Mouse (Mus musculus) kidney, postnatal 0 days (tissue): ENCODE results near the gene Hsh2d. TPM values are rescaled to one million over a fixed set of nuclear protein-coding genes. Genes with fewer than 3 reads are reported as not detected.

Experiments used
- ATAC-seq: fragments of 200-750 bp; cut with Nextera tagmentation; replicated peaks from 2 replicates; pipeline ENCODE4 v1.8.0; 2017; ENCODE audit warnings: low read depth, moderate number of reproducible peaks, moderate TSS enrichment, moderate library complexity; ENCODE audit not compliant: low FRiP score
- DNase-seq: peaks from one replicate; pipeline ENCODE4 v3.0.0-alpha.2; 2016; ENCODE audit warnings: low spot score
- H3K27ac ChIP-seq: fragments of 300-500 bp; sonication (generic); 2 replicates; pipeline ENCODE4 v1.5.1; 2014; ENCODE audit warnings: mild to moderate bottlenecking
- H3K27me3 ChIP-seq: fragments of 300-500 bp; sonication (generic); 2 replicates; pipeline ENCODE4 v1.6.1; 2014; ENCODE audit warnings: low read length, mixed read lengths; ENCODE audit not compliant: insufficient read depth
- H3K36me3 ChIP-seq: fragments of 300-500 bp; sonication (generic); 2 replicates; pipeline ENCODE4 v1.6.1; 2014; ENCODE audit warnings: low read length, mixed read lengths; ENCODE audit not compliant: insufficient read depth
- H3K4me1 ChIP-seq: fragments of 300-500 bp; sonication (generic); replicated peaks from 2 replicates; pipeline ENCODE4 v1.6.1; 2014; ENCODE audit warnings: antibody characterized with exemption, low read length, mixed read lengths; ENCODE audit not compliant: insufficient read depth
- H3K4me2 ChIP-seq: fragments of 300-500 bp; sonication (generic); 2 replicates; pipeline ENCODE4 v1.6.1; 2014; ENCODE audit warnings: mild to moderate bottlenecking, low read length, moderate library complexity, mixed read lengths
- H3K4me3 ChIP-seq: fragments of 300-500 bp; sonication (generic); replicated peaks from 2 replicates; pipeline ENCODE4 v1.5.1; 2014; ENCODE audit warnings: low read depth, low read length
- H3K9ac ChIP-seq: fragments of 300-500 bp; sonication (generic); 2 replicates; pipeline ENCODE4 v1.6.1; 2014; ENCODE audit warnings: low read depth, low read length
- H3K9me3 ChIP-seq: fragments of 300-500 bp; sonication (generic); replicated peaks from 2 replicates; pipeline ENCODE4 v1.6.1; 2016; ENCODE audit warnings: low read length, inconsistent platforms, mixed read lengths
- CTCF ChIP-seq: IDR thresholded peaks from 2 replicates; pipeline ENCODE4 v1.5.1; 2016; ENCODE audit warnings: antibody characterized with exemption, low read depth, mild to moderate bottlenecking, moderate library complexity
- WGBS: fragments of 180-500 bp; shearing (Covaris S2); extraction: QIAGEN DNeasy Blood & Tissue Kit; methylation state at CpG from one replicate; pipeline ENCODE4 v1.1.7; 2014; 5-methylcytosine and 5-hydroxymethylcytosine counted together
- polyA plus RNA-seq: library from polyadenylated mRNA; unstranded; fragments of >200 nt; fragmentation: Nextera tagmentation; extraction: Ambion mirVana; gene quantifications from 2 replicates; pipeline ENCODE4 v1.2.1, GENCODE M21; 2015

Gene Hsh2d
- 0.24 TPM in 1 of 2 replicates, not detected in the other for polyA plus RNA-seq

- Histone ChIP-seq H3K36me3 (no peaks in the 10 kb centered on the region), H3K27me3 (no peaks in the 10 kb centered on the region), H3K4me2 (no peak within 1 kb of the TSS), H3K27ac (no peak within 1 kb of the TSS), H3K9ac (no peak within 1 kb of the TSS), H3K4me3 (no peak within 1 kb of the TSS), H3K4me1 (no peaks in the 10 kb centered on the region), H3K9me3 (no peaks in the 10 kb centered on the region)
- 0 out of 2 replicates have a peak, but pooled peaks have one; percentile 5 for TF ChIP-seq CTCF
- DNase-seq, result no peak
- 64% methylated on average over 12 of the region's 12 CpGs for WGBS
- ATAC-seq, result 0 out of 2 replicates have a peak, but pooled peaks have one; percentile 43
Observed at GRCm38 (mm10) chr8:72189417-72190214, at the start of gene Hsh2d. Gene Hsh2d, plus strand, starts transcription at chr8:72189638.

- no peak for DNase-seq
- WGBS, result 87% methylated on average over 13 of the region's 13 CpGs
Observed at GRCm38 (mm10) chr8:72143256-72143824, 46.1 kb upstream of the Hsh2d start.

GRCm38 (mm10) chr8:72144345-72144975, 45.0 kb upstream of the Hsh2d start:
- 85% methylated on average over 5 of the region's 5 CpGs for WGBS

More at GRCm38 (mm10) chr8:72143256-72143824, 46.1 kb upstream of the Hsh2d start:
- H3K27ac ChIP-seq, result no peak overlapping the region
- H3K4me3 ChIP-seq, result no peak overlapping the region
- H3K9ac ChIP-seq, result no peak overlapping the region
- H3K4me2 ChIP-seq, result no peak overlapping the region
- H3K4me1 ChIP-seq, result 0 out of 2 replicates have a peak, but pooled peaks cover 1% of the 10 kb centered on the region
- no peak for TF ChIP-seq CTCF
- ATAC-seq, result no peak
- peaks cover 85% of the 10 kb centered on the region for H3K36me3 ChIP-seq
- H3K27me3 ChIP-seq, result no peaks in the 10 kb centered on the region
- H3K9me3 ChIP-seq, result no peaks in the 10 kb centered on the region

GRCm38 (mm10) chr8:72145511-72145910, 43.9 kb upstream of the Hsh2d start:
- ATAC-seq (no peak), DNase-seq (no peak)
- H3K4me1 ChIP-seq, result no peaks in the 10 kb centered on the region
- H3K9ac ChIP-seq, result no peak overlapping the region
- H3K4me3 ChIP-seq, result no peak overlapping the region
- H3K27me3 ChIP-seq, result no peaks in the 10 kb centered on the region
- H3K27ac ChIP-seq, result no peak overlapping the region
- H3K36me3 ChIP-seq, result peaks cover 77% of the 10 kb centered on the region
- no peak overlapping the region for H3K4me2 ChIP-seq
- no peaks in the 10 kb centered on the region for H3K9me3 ChIP-seq
- no peak for TF ChIP-seq CTCF
- 85% methylated on average over 3 of the region's 3 CpGs for WGBS

More at GRCm38 (mm10) chr8:72144345-72144975, 45.0 kb upstream of the Hsh2d start:
- no peak for TF ChIP-seq CTCF
- H3K36me3 ChIP-seq, result peaks cover 81% of the 10 kb centered on the region
- no peaks in the 10 kb centered on the region for H3K27me3 ChIP-seq
- H3K4me2 ChIP-seq, result no peak overlapping the region
- H3K27ac ChIP-seq, result no peak overlapping the region
- DNase-seq, result no peak
- no peaks in the 10 kb centered on the region for H3K9me3 ChIP-seq
- no peak overlapping the region for H3K4me3 ChIP-seq
- H3K4me1 ChIP-seq, result no peaks in the 10 kb centered on the region
- no peak overlapping the region for H3K9ac ChIP-seq
- ATAC-seq, result no peak

- no peak for ATAC-seq
- no peak overlapping the region for H3K4me3 ChIP-seq
- H3K9me3 ChIP-seq, result no peaks in the 10 kb centered on the region
- no peak for TF ChIP-seq CTCF
- H3K27ac ChIP-seq, result no peak overlapping the region
- 91% methylated on average over 1 of the region's 1 CpGs for WGBS
- peaks cover 76% of the 10 kb centered on the region for H3K36me3 ChIP-seq
- no peak overlapping the region for H3K4me2 ChIP-seq
- H3K27me3 ChIP-seq, result no peaks in the 10 kb centered on the region
- H3K9ac ChIP-seq, result no peak overlapping the region
- H3K4me1 ChIP-seq, result no peaks in the 10 kb centered on the region
- no peak for DNase-seq
Observed at GRCm38 (mm10) chr8:72146056-72146455, 43.4 kb upstream of the Hsh2d start.

GRCm38 (mm10) chr8:72146556-72146955, 42.9 kb upstream of the Hsh2d start:
- H3K4me1 ChIP-seq, result no peaks in the 10 kb centered on the region
- 92% methylated on average over 3 of the region's 3 CpGs for WGBS
- peaks cover 78% of the 10 kb centered on the region for H3K36me3 ChIP-seq
- DNase-seq (no peak), ATAC-seq (no peak)
- H3K4me2 ChIP-seq, result no peak overlapping the region
- no peak overlapping the region for H3K27ac ChIP-seq
- H3K9me3 ChIP-seq, result no peaks in the 10 kb centered on the region
- H3K4me3 ChIP-seq, result no peak overlapping the region
- no peak overlapping the region for H3K9ac ChIP-seq
- H3K27me3 ChIP-seq, result no peaks in the 10 kb centered on the region
- no peak for TF ChIP-seq CTCF
